Mouse (Mus musculus) liver, adult 10 weeks (tissue): ENCODE results near the gene Pin1. TPM values are rescaled to one million over a fixed set of nuclear protein-coding genes. Genes with fewer than 3 reads are reported as not detected.

Experiments
- polyA plus RNA-seq: library from polyadenylated mRNA; stranded (reverse); fragments of 350-450 nt; fragmentation: Illumina TruSeq; extraction: RNeasy Lipid Tissue Mini Kit (QIAGEN cat#74804); gene quantifications from one replicate; pipeline ENCODE4 v1.2.3, GENCODE M21; 2014; ENCODE audit warnings: low read depth, low replicate concordance

Gene Pin1
- 0.50 TPM for polyA plus RNA-seq

DNA sequence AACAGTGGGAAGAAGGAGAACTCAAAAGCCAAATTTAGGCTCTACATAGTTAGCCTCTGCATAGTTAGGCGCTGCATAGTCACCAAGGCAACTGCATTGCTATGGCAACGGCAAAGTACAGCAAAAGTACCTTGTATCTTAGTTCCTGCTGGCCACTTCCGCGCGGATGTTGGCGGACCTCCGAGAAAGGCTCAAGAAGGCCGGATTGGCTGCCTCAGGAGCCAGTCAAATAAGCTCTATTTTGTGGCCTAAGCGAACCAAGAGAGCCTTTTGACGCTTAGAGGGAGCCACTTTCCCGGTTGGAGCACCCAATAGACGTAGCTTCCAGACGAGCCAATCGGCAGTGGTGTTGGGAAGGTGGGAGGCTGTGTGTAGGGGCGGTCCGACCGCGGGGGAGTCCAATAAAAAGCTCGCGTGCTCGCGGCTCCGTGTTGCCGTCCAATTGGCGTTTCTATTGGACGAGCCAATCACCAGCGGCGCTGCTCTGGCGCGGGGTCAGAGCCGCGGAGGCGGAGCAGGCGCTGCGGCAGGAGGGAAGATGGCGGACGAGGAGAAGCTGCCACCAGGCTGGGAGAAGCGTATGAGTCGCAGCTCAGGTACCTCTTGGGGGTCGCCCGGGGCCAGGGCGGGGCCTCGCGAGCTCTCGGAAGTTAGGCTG lies at the start of gene Pin1:
Gene Pin1, plus strand, starts transcription at position 494 of the 658 bp plus-strand sequence.

DNA sequence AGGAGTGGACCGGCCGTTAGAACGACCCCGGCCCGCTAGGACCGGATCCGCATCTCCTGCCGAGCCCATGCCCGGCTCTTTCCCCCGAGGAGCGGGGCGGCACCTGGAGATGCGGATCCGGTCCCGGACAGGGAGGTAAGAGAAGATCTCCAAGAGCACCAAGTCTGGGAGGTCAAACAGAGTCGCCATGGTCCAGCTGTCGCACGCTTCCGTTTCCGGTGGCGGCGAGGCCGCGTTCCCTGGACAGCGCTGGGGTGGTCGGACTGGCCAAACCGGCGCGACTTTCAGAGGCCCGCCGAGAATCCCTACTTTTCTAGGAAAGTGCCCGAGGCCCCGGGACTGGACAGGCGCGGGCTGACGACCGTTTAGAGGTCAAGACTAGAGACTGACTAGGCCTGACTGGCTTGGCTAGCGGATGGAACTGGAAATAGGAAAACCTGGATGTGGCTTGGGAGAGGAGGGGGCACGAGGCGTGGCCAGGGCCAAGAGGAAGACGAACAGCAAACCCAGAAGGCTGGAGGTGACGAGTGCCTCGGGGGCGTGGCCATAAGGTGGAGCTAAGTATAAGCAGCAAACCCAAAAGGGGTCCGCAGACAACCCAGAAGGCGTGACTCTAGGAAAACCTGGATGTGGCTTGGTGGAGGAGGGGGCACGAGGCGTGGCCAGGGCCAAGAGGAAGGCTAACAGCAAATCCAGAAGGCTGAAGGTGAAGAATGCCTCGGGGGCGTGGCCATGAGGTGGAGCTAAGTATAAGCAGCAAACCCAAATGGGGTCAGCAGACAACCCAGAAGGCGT lies 9.6 kb upstream of the Pin1 start, which contains the start of gene Ubl5:
Gene Ubl5, plus strand, starts transcription at position 778 of the 795 bp plus-strand sequence.

DNA sequence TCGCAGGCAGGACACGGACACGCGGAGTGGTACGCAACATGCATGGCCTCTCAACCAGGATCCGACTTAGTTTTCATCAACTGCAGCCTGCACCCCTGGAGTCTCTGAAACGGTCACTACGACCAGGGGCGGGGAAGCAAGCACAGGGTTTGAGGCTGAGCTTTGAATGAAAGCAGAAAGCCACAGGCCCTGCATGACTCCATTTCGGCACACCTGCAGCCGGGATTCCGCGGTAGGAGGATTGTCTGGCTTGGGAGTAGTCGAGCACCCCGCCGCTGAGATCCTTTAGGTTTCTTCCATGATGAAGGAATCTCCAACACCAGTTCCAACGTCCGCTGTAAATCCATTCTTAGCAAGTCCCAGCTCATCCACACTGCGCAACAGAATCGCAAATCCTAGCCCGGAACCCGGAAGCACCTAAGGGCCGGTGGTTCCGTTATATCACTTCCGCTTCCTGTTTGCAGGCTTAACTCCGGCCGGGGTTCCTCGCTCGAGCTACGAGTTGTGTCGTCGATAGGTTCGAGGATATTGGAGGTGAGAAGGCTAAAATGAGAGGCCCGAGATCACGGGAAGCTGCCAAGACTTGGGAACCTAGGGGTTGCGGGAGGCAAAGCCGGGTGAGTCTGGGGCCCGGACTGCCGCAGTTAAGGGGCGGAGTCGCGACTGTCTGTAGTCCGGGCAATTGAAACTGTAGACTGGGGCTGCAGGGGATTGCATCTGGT lies 7.4 kb upstream of the Pin1 start, which contains the start of gene Fbxl12:
Gene Fbxl12, minus strand, starts transcription at position 408 of the 722 bp plus-strand sequence.

Other genes with a start within 250 kb of the Pin1 start
- 10.2 TPM for gene Zfp26, start 191.9 kb upstream of the Pin1 start, polyA plus RNA-seq
- 20.6 TPM for gene Zfp426, start 159.3 kb upstream of the Pin1 start, polyA plus RNA-seq
- 18.5 TPM for gene Zfp266, start 130.7 kb upstream of the Pin1 start, polyA plus RNA-seq
- 7.8 TPM for gene Zfp846, start 70.8 kb upstream of the Pin1 start, polyA plus RNA-seq
- gene Ubl5, start 9.2 kb upstream of the Pin1 start, polyA plus RNA-seq: 53.6 TPM
- 2.0 TPM for gene Fbxl12, start 7.3 kb upstream of the Pin1 start, polyA plus RNA-seq
- not detected for gene Olfm2, start 94.3 kb downstream of the Pin1 start, polyA plus RNA-seq
- 0.19 TPM for gene Col5a3, start 163.0 kb downstream of the Pin1 start, polyA plus RNA-seq
- not detected for gene Rdh8, start 166.4 kb downstream of the Pin1 start, polyA plus RNA-seq
- 19.2 TPM for gene A230050P20Rik, start 216.5 kb downstream of the Pin1 start, polyA plus RNA-seq
- 0.58 TPM for gene Angptl6, start 227.6 kb downstream of the Pin1 start, polyA plus RNA-seq
- gene Ppan, start 236.1 kb downstream of the Pin1 start, polyA plus RNA-seq: 0.50 TPM
- 34.0 TPM for gene Eif3g, start 246.5 kb downstream of the Pin1 start, polyA plus RNA-seq